Mouse (Mus musculus): ENCODE measurements around the gene Sall4. TPM values are rescaled to one million over a fixed set of nuclear protein-coding genes. Genes with fewer than 3 reads are reported as not detected.

Sall4 gene
- 0.91 and 2.1 TPM in 2 replicates for polyA plus RNA-seq (2014; fragmentation: Nextera tagmentation; extraction: Ambion mirVana)

GRCm38 (mm10) chr2:168767582-168767981 lies at the start of gene Sall4:
Sall4 (minus strand) TSS chr2:168767943.
- ATAC-seq (ENCODE audit: insufficient number of reproducible peaks, insufficient read depth, low FRiP score, low read depth): no peak
- Histone ChIP-seq H3K9ac (replicated peaks; ENCODE audit: low read depth, low read length) (peak within 1 kb of the TSS; percentile 21; the same call in 1 of the 2 replicates), H3K27me3 (ENCODE audit: control insufficient read depth, insufficient read depth, low read length) (0 out of 2 replicates have a peak, but pooled peaks cover 7% of the 10 kb centered on the region), H3K4me1 (ENCODE audit: control insufficient read depth, insufficient read depth, low read length) (peaks cover 8% of the 10 kb centered on the region), H3K36me3 (ENCODE audit: control insufficient read depth, insufficient read depth, low read length) (no peaks in the 10 kb centered on the region), H3K9me3 (ENCODE audit: control insufficient read depth, low read depth, low read length) (no peaks in the 10 kb centered on the region), H3K27ac (ENCODE audit: low read length) (peak within 1 kb of the TSS; percentile 61; the same call in 1 of the 2 replicates), H3K4me2 (replicated peaks; ENCODE audit: low read depth, low read length) (peak within 1 kb of the TSS; percentile 99), H3K4me3 (ENCODE audit: low read depth, low read length) (peak within 1 kb of the TSS; percentile 57)
- 14% methylated on average over 10 of the region's 10 CpGs for WGBS

GRCm38 (mm10) chr2:168813243-168813642 lies 45.5 kb upstream of the Sall4 start:
- no peak for ATAC-seq (ENCODE audit: insufficient number of reproducible peaks, insufficient read depth, low FRiP score, low read depth)
- no peaks in the 10 kb centered on the region for H3K36me3 ChIP-seq (ENCODE audit: control insufficient read depth, insufficient read depth, low read length)
- 31% methylated on average over 6 of the region's 6 CpGs for WGBS

GRCm38 (mm10) chr2:168809895-168810294 lies 42.2 kb upstream of the Sall4 start:
- 16% methylated on average over 14 of the region's 14 CpGs for WGBS
- no peak overlapping the region for H3K4me3 ChIP-seq (ENCODE audit: low read depth, low read length)
- no peaks in the 10 kb centered on the region for H3K9me3 ChIP-seq (ENCODE audit: control insufficient read depth, low read depth, low read length)
- no peak for ATAC-seq (ENCODE audit: insufficient number of reproducible peaks, insufficient read depth, low FRiP score, low read depth)
- H3K27me3 ChIP-seq (ENCODE audit: control insufficient read depth, insufficient read depth, low read length): no peaks in the 10 kb centered on the region
- peak overlapping the region; percentile 27 for H3K4me2 ChIP-seq (replicated peaks; ENCODE audit: low read depth, low read length)
- H3K36me3 ChIP-seq (ENCODE audit: control insufficient read depth, insufficient read depth, low read length): no peaks in the 10 kb centered on the region
- 0 out of 2 replicates have a peak, but pooled peaks cover 2% of the 10 kb centered on the region for H3K4me1 ChIP-seq (ENCODE audit: control insufficient read depth, insufficient read depth, low read length)
- H3K9ac ChIP-seq (replicated peaks; ENCODE audit: low read depth, low read length): no peak overlapping the region
- no peak overlapping the region for H3K27ac ChIP-seq (ENCODE audit: low read length)

More at GRCm38 (mm10) chr2:168813243-168813642, 45.5 kb upstream of the Sall4 start:
- no peaks in the 10 kb centered on the region for H3K9me3 ChIP-seq (ENCODE audit: control insufficient read depth, low read depth, low read length)
- no peak overlapping the region for H3K4me2 ChIP-seq (replicated peaks; ENCODE audit: low read depth, low read length)
- no peaks in the 10 kb centered on the region for H3K27me3 ChIP-seq (ENCODE audit: control insufficient read depth, insufficient read depth, low read length)
- H3K4me3 ChIP-seq (ENCODE audit: low read depth, low read length): no peak overlapping the region
- H3K9ac ChIP-seq (replicated peaks; ENCODE audit: low read depth, low read length): no peak overlapping the region
- H3K4me1 ChIP-seq (ENCODE audit: control insufficient read depth, insufficient read depth, low read length): 0 out of 2 replicates have a peak, but pooled peaks cover 2% of the 10 kb centered on the region
- H3K27ac ChIP-seq (ENCODE audit: low read length): no peak overlapping the region

GRCm38 (mm10) chr2:168807681-168808080 lies 39.9 kb upstream of the Sall4 start:
- H3K27me3 ChIP-seq (ENCODE audit: control insufficient read depth, insufficient read depth, low read length): no peaks in the 10 kb centered on the region
- no peak overlapping the region for H3K4me2 ChIP-seq (replicated peaks; ENCODE audit: low read depth, low read length)
- H3K4me3 ChIP-seq (ENCODE audit: low read depth, low read length): no peak overlapping the region
- WGBS: 55% methylated on average over 4 of the region's 4 CpGs
- H3K9ac ChIP-seq (replicated peaks; ENCODE audit: low read depth, low read length): no peak overlapping the region
- H3K27ac ChIP-seq (ENCODE audit: low read length): no peak overlapping the region
- 0 out of 2 replicates have a peak, but pooled peaks cover 2% of the 10 kb centered on the region for H3K4me1 ChIP-seq (ENCODE audit: control insufficient read depth, insufficient read depth, low read length)
- no peaks in the 10 kb centered on the region for H3K36me3 ChIP-seq (ENCODE audit: control insufficient read depth, insufficient read depth, low read length)
- no peaks in the 10 kb centered on the region for H3K9me3 ChIP-seq (ENCODE audit: control insufficient read depth, low read depth, low read length)
- no peak for ATAC-seq (ENCODE audit: insufficient number of reproducible peaks, insufficient read depth, low FRiP score, low read depth)

- Histone ChIP-seq H3K4me3 (ENCODE audit: low read depth, low read length) (no peak overlapping the region), H3K27me3 (ENCODE audit: control insufficient read depth, insufficient read depth, low read length) (no peaks in the 10 kb centered on the region), H3K9me3 (ENCODE audit: control insufficient read depth, low read depth, low read length) (no peaks in the 10 kb centered on the region), H3K9ac (replicated peaks; ENCODE audit: low read depth, low read length) (no peak overlapping the region), H3K36me3 (ENCODE audit: control insufficient read depth, insufficient read depth, low read length) (no peaks in the 10 kb centered on the region), H3K4me1 (ENCODE audit: control insufficient read depth, insufficient read depth, low read length) (no peaks in the 10 kb centered on the region), H3K4me2 (replicated peaks; ENCODE audit: low read depth, low read length) (no peak overlapping the region), H3K27ac (ENCODE audit: low read length) (no peak overlapping the region)
- no peak for ATAC-seq (ENCODE audit: insufficient number of reproducible peaks, insufficient read depth, low FRiP score, low read depth)
- 40% methylated on average over 4 of the region's 4 CpGs for WGBS
These were observed 36.1 kb upstream of the Sall4 start for GRCm38 (mm10) chr2:168803849-168804248.

GRCm38 (mm10) chr2:168799326-168799725 lies 31.6 kb upstream of the Sall4 start:
- WGBS: 90% methylated on average over 12 of the region's 12 CpGs
- no peaks in the 10 kb centered on the region for H3K36me3 ChIP-seq (ENCODE audit: control insufficient read depth, insufficient read depth, low read length)
- no peaks in the 10 kb centered on the region for H3K9me3 ChIP-seq (ENCODE audit: control insufficient read depth, low read depth, low read length)
- no peak overlapping the region for H3K27ac ChIP-seq (ENCODE audit: low read length)
- no peaks in the 10 kb centered on the region for H3K27me3 ChIP-seq (ENCODE audit: control insufficient read depth, insufficient read depth, low read length)
- ATAC-seq (ENCODE audit: insufficient number of reproducible peaks, insufficient read depth, low FRiP score, low read depth): no peak
- no peak overlapping the region for H3K4me3 ChIP-seq (ENCODE audit: low read depth, low read length)
- no peak overlapping the region for H3K4me2 ChIP-seq (replicated peaks; ENCODE audit: low read depth, low read length)
- no peak overlapping the region for H3K9ac ChIP-seq (replicated peaks; ENCODE audit: low read depth, low read length)
- no peaks in the 10 kb centered on the region for H3K4me1 ChIP-seq (ENCODE audit: control insufficient read depth, insufficient read depth, low read length)

GRCm38 (mm10) chr2:168798921-168799320 lies 31.2 kb upstream of the Sall4 start:
- Histone ChIP-seq H3K27me3 (ENCODE audit: control insufficient read depth, insufficient read depth, low read length) (no peaks in the 10 kb centered on the region), H3K4me1 (ENCODE audit: control insufficient read depth, insufficient read depth, low read length) (no peaks in the 10 kb centered on the region), H3K4me2 (replicated peaks; ENCODE audit: low read depth, low read length) (no peak overlapping the region), H3K9me3 (ENCODE audit: control insufficient read depth, low read depth, low read length) (no peaks in the 10 kb centered on the region), H3K27ac (ENCODE audit: low read length) (no peak overlapping the region), H3K9ac (replicated peaks; ENCODE audit: low read depth, low read length) (no peak overlapping the region), H3K36me3 (ENCODE audit: control insufficient read depth, insufficient read depth, low read length) (no peaks in the 10 kb centered on the region), H3K4me3 (ENCODE audit: low read depth, low read length) (no peak overlapping the region)
- no peak for ATAC-seq (ENCODE audit: insufficient number of reproducible peaks, insufficient read depth, low FRiP score, low read depth)
- WGBS: 77% methylated on average over 7 of the region's 7 CpGs

- 62% methylated on average over 4 of the region's 4 CpGs for WGBS
- Histone ChIP-seq H3K9me3 (ENCODE audit: control insufficient read depth, low read depth, low read length) (no peaks in the 10 kb centered on the region), H3K9ac (replicated peaks; ENCODE audit: low read depth, low read length) (no peak overlapping the region), H3K4me1 (ENCODE audit: control insufficient read depth, insufficient read depth, low read length) (no peaks in the 10 kb centered on the region), H3K27ac (ENCODE audit: low read length) (no peak overlapping the region), H3K4me3 (ENCODE audit: low read depth, low read length) (no peak overlapping the region), H3K36me3 (ENCODE audit: control insufficient read depth, insufficient read depth, low read length) (no peaks in the 10 kb centered on the region), H3K27me3 (ENCODE audit: control insufficient read depth, insufficient read depth, low read length) (no peaks in the 10 kb centered on the region), H3K4me2 (replicated peaks; ENCODE audit: low read depth, low read length) (no peak overlapping the region)
- ATAC-seq (ENCODE audit: insufficient number of reproducible peaks, insufficient read depth, low FRiP score, low read depth): peak; percentile 42; the same call in 1 of the 2 replicates
These were observed 23.5 kb upstream of the Sall4 start for GRCm38 (mm10) chr2:168791115-168791802.

Measured in stomach, embryonic 14.5 days (tissue).